Mouse (Mus musculus) cerebellum, adult 9-10 months (tissue): ENCODE measurements at regions not wholly inside any gene's neighbourhood (a gene's known extent, or its start where the extent isn't known, plus 50 kb on each side); places are given as distances from the start of the nearest gene placed in this dataset.
A peak's percentile ranks its signal among the peaks of the same experiment; 100 is the strongest.

Experiments used
- DNase-seq: peaks from one replicate; pipeline ENCODE4 v3.0.0; 2022

GRCm38 (mm10) chr4:73051511-73051910 is 199.1 kb upstream of the Aldoart1 start:
- DNase-seq = no peak

GRCm38 (mm10) chr4:73047804-73048203 is 195.4 kb upstream of the Aldoart1 start:
- DNase-seq = no peak

- no peak for DNase-seq
These were observed 191.9 kb upstream of the Aldoart1 start for GRCm38 (mm10) chr4:73044356-73044755.

GRCm38 (mm10) chr4:73042672-73043071 is 190.2 kb upstream of the Aldoart1 start:
- peak; percentile 12 for DNase-seq

- no peak for DNase-seq
These were observed 189.1 kb upstream of the Aldoart1 start for GRCm38 (mm10) chr4:73041486-73041885.

DNA sequence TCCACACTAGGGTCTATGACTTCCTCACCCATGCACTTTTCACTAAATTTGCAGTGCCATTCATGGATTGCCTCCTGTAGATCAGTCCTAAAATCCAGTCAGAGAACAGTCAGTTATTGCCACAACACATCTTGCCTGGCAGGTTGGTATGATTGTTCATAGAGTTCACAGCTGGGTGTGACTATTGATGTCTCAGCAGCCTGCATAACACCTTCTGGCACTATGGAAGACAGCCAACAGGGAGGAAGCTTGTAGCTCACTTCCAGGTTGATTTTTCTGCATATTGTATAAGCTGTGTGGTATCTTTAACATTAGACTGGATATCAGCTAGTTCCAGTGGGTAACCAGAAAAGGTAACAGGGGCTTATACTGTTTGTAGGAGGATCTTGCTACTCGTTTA is 145.3 kb upstream of the Aldoart1 start:
- peak; percentile 42 for DNase-seq

DNA sequence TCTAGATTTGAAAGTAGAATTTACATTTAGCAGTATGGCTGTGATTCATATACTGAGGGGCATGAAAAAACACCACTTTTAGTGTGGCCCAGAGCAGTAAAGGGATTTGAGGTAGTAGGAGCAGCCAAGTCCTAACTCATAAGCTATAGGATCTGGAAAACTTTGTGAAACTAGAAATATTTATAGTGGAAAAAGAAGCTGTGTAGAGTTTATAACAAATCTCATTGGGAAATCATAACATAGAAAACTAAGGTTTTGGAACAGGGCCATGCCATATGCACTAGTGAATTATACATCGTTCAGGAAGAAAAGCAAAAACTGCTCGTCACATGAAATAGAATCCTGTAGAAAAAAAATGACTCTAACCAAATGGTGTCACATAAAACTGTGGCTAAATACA is 143.7 kb upstream of the Aldoart1 start:
- DNase-seq = no peak

- DNase-seq = no peak
These were observed 94.0 kb upstream of the Aldoart1 start for GRCm38 (mm10) chr4:72946369-72946981.

DNA sequence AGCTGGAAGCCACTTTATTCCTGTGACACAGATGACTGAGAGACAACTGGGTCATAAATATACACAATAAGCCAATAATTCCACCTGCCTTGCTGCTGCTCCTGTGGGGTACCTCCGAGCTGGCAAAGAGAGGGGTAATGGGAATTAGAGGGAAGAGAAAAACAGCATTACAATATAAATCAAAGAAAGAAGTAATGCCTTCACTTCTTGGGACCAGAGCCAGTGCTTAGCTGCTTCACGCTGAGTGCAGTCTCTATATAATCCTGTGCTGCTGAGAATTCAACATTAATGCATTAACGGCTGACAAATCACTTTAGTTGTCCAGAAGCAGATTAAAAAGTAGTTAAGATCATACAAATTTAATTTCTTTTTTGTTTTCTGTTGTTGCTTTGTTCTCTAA is 71.0 kb upstream of the Aldoart1 start:
- no peak for DNase-seq

DNA sequence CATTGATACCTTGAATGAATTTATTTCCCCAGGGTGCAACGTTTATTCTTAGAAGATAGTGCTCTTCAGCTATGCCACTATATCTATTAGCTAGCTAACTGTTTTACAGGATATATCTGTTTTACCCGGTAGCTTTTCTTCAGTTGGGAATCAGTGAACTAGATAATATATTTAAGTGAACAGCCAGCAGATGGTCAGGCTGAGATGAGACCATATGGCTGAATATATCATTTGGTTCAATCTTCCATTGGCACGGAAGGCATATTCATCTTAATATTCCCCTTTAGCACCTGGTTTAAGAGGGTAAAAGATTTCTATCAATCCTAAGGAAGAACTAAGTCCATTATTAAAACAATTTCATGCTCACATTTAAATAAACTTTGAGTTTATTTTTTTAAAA is 62.6 kb upstream of the Aldoart1 start:
- peak; percentile 44 for DNase-seq
